Mouse (Mus musculus) Patski (cell line): ENCODE results near the gene Wdr38. TPM values are rescaled to one million over a fixed set of nuclear protein-coding genes. Genes with fewer than 3 reads are reported as not detected.

ENCODE experiments used
- ATAC-seq: fragments of 100-300 bp; one replicate; pipeline ENCODE4 v1.8.0; 2021
- CTCF ChIA-PET: fragments of 350-600 bp; sonication (Branson Sonifier 250); formaldehyde crosslinking; loops from one replicate; lab custom pipeline; 2022; ENCODE audit warnings: inconsistent platforms; lab: Charles Lee
- POLR2A ChIA-PET: fragments of 350-600 bp; sonication (Branson Sonifier 250); formaldehyde crosslinking; loops from one replicate; lab custom pipeline; 2022; ENCODE audit warnings: antibody characterized with exemption, inconsistent platforms; lab: Charles Lee
- DNase-seq: peaks from one replicate; pipeline ENCODE4 v3.0.0-alpha.2; 2011; ENCODE audit warnings: low read depth, low spot score
- H3K27me3 ChIP-seq: fragments of 371-371 bp; one replicate; pipeline ENCODE4 v1.5.1; 2021
- CTCF ChIP-seq: fragments of 100-300 bp; IDR thresholded peaks from one replicate; pipeline ENCODE4 v1.5.1; 2021
- in situ Hi-C: fragments of 300-500 bp; cut with MboI; formaldehyde crosslinking; loops from 3 replicates; pipeline ENCODE4 v1.11.1; 2018; ENCODE audit warnings: low pct_unique_long_range_greater_than_20kb, mixed read lengths
- polyA plus RNA-seq: library from polyadenylated mRNA; unstranded; gene quantifications from one replicate; pipeline ENCODE4 v1.2.3, GENCODE M21; 2021

Wdr38 gene
- polyA plus RNA-seq, 1 experiment from 2014 or later: 0.40 TPM

GRCm38 (mm10) chr2:38992452-38992851 lies 4.8 kb upstream of the Wdr38 start:
- no peak for TF ChIP-seq CTCF
- ATAC-seq (no peak), DNase-seq (no peak)
- CTCF ChIA-PET: no interaction called here
- in situ Hi-C loops: no loop called here
- POLR2A ChIA-PET: no interaction called here
- H3K27me3 ChIP-seq: no peaks in the 10 kb centered on the region

DNA sequence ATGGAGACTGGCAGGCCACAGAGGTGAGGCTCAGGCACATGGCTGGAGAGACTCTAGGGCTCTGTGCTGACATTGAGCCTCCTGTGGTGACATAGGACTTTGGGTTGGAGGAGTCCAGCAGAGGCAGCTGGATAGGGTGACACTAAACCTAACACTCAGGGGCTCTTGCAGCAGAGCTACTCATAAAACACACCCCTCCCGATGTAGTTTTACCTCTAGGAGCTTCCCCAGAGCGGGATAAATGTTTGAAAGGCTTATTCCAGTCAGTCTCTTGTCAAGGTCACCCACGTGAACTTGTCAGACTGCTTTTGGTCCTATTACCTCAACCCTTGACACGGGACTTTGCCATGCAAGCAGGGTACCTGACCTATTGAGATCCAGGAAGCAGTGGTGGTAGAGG lies 2.1 kb downstream of the Wdr38 start:
- no peaks in the 10 kb centered on the region for H3K27me3 ChIP-seq
- in situ Hi-C loops: loop anchor here (5.0 kb wide), 2 partner anchors 72 to 202 kb away; partner anchors contain the start of gene Nr6a1
- ChIA-PET POLR2A (interaction anchor here (0.6 to 1.9 kb wide), 4 partner anchors 9 to 508 kb away, joined by 3 to 7 read pairs (median 4); partner anchors contain the start of gene Nr6a1), CTCF (interaction anchor here (1.5 to 2.3 kb wide), 2 partner anchors 13 to 74 kb away, joined by 5 to 8 read pairs; no protein-coding TSS in a partner anchor)
- no peak for TF ChIP-seq CTCF
- ATAC-seq (no peak), DNase-seq (no peak)

GRCm38 (mm10) chr2:38999910-39000586 lies 2.8 kb downstream of the Wdr38 start:
- ChIA-PET CTCF (interaction anchor here (1.0 to 2.3 kb wide), 2 partner anchors 10 to 74 kb away, joined by 3 to 8 read pairs; no protein-coding TSS in a partner anchor), POLR2A (interaction anchor here (0.6 to 1.9 kb wide), 4 partner anchors 8 to 508 kb away, joined by 3 to 7 read pairs (median 4); partner anchors contain the start of gene Nr6a1)
- in situ Hi-C loops: loop anchor here (5.0 to 10.0 kb wide), 3 partner anchors 73 to 355 kb away; partner anchors contain the start of genes Nr6a1 and Psmb7
- H3K27me3 ChIP-seq: no peaks in the 10 kb centered on the region
- TF ChIP-seq CTCF: no peak
- DNase-seq: no peak
- no peak for ATAC-seq

DNA sequence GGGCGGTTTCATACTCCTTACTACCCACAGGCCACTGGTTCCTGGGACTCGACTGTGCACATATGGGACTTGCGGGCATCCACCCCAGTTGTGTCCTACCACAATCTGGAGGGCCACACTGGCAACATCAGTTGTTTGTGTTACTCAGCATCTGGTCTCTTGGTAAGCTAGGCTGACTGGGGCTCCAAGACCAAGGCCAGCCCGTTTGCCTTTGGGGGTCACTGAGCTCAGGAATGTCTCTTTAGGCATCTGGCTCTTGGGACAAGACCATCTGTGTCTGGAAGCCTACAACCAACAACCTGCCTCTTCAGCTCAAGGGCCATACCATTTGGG lies 3.3 kb downstream of the Wdr38 start:
- no peaks in the 10 kb centered on the region for H3K27me3 ChIP-seq
- no peak for ATAC-seq
- in situ Hi-C loops: loop anchor here (10.0 kb wide), 1 partner anchor 356 kb away; the partner anchor contains the start of gene Psmb7
- no peak for DNase-seq
- ChIA-PET POLR2A (interaction anchor here (1.2 kb wide), 1 partner anchor 73 kb away, joined by 4 read pairs; the partner anchor contains the start of gene Nr6a1), CTCF (interaction anchor here (1.0 kb wide), 1 partner anchor 10 kb away, joined by 3 read pairs; no protein-coding TSS in a partner anchor)
- no peak for TF ChIP-seq CTCF

- TF ChIP-seq CTCF: no peak
- ChIA-PET POLR2A (no interaction called here), CTCF (no interaction called here)
- DNase-seq: no peak
- in situ Hi-C loops: loop anchor here (10.0 kb wide), 1 partner anchor 357 kb away; the partner anchor contains the start of gene Psmb7
- no peaks in the 10 kb centered on the region for H3K27me3 ChIP-seq
- ATAC-seq: no peak
Observed at GRCm38 (mm10) chr2:39001866-39002265, 4.6 kb downstream of the Wdr38 start.

DNA sequence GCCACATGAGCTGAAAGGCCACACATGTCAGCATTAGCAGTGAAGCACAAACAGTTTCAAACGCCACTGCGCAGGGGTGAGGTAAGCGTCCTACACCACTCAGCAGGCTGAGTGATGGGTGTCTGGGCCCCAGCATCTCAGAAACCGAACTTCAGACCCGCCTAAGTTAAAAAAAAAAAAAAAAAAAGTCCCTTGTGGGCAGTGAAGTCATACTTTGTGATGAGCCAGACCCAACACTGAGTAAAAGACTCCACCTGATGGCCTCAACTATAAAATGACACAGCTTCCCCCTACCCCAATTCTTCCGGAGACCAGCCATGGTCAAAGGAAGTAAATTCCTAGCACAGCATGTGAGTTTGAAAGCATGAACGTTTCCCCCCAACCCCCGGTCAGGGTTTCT lies 5.8 kb downstream of the Wdr38 start:
- DNase-seq (no peak), ATAC-seq (no peak)
- in situ Hi-C loops: loop anchor here (10.0 kb wide), 1 partner anchor 358 kb away; the partner anchor contains the start of gene Psmb7
- no peaks in the 10 kb centered on the region for H3K27me3 ChIP-seq
- ChIA-PET POLR2A (no interaction called here), CTCF (no interaction called here)
- TF ChIP-seq CTCF: no peak

DNA sequence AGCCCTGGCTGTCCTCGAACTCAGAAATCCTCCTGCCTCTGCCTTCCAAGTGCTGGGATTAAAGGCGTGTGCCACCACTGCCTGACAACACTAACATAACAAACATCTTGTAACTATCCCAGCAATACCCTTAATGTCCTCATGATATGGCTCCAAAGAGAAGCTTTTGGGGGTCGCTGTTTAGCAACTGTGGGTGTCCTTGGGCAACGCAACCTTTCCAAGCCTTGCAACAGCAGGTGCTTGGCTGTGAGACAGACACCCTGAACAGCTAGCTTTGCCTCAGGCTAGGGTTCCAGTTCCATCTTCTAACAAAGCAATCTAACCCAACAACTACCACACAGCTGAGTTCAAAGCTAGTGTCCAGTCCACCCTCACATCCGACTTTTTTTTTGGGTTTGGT lies 6.2 kb downstream of the Wdr38 start:
- ChIA-PET POLR2A (interaction anchor here (0.9 kb wide), 1 partner anchor 130 kb away, joined by 3 read pairs; no protein-coding TSS in a partner anchor), CTCF (no interaction called here)
- TF ChIP-seq CTCF: no peak
- no peaks in the 10 kb centered on the region for H3K27me3 ChIP-seq
- DNase-seq (no peak), ATAC-seq (no peak)
- in situ Hi-C loops: loop anchor here (10.0 kb wide), 1 partner anchor 359 kb away; the partner anchor contains the start of gene Psmb7

DNA sequence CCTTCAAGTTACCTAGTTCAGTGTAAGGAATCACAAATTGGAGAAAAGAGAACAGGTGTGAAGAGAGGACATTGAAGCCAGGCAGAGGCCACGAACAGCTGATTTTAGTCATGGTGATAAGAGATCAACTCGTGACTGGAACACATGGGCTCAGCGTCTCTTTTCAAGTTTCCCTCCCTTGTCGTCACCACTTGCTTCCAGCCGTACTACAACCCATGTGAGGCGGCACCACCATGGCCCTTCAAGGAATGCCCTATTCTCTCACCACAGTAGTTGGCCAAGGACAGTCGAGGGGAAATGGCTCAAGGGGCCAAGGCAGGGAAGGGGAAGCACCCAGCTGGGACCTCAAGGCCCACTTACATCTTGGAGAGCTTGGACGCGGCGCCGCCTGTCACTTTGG lies 7.1 kb downstream of the Wdr38 start:
- no peak for TF ChIP-seq CTCF
- ChIA-PET CTCF (interaction anchor here (1.6 kb wide), 1 partner anchor 76 kb away, joined by 3 read pairs; no protein-coding TSS in a partner anchor), POLR2A (interaction anchor here (0.9 kb wide), 1 partner anchor 131 kb away, joined by 3 read pairs; no protein-coding TSS in a partner anchor)
- DNase-seq (no peak), ATAC-seq (no peak)
- in situ Hi-C loops: loop anchor here (10.0 kb wide), 1 partner anchor 360 kb away; the partner anchor contains the start of gene Psmb7
- no peaks in the 10 kb centered on the region for H3K27me3 ChIP-seq

- DNase-seq (peak; percentile 39), ATAC-seq (peak; percentile 70)
- in situ Hi-C loops: loop anchor here (10.0 kb wide), 1 partner anchor 360 kb away; the partner anchor contains the start of gene Psmb7
- ChIA-PET CTCF (interaction anchor here (0.7 to 1.6 kb wide), 2 partner anchors 77 to 180 kb away, joined by 3 read pairs; no protein-coding TSS in a partner anchor), POLR2A (interaction anchor here (0.9 kb wide), 1 partner anchor 10 kb away, joined by 3 read pairs; no protein-coding TSS in a partner anchor)
- TF ChIP-seq CTCF: no peak
- no peaks in the 10 kb centered on the region for H3K27me3 ChIP-seq
Observed at GRCm38 (mm10) chr2:39004880-39005435, 7.7 kb downstream of the Wdr38 start, which contains the start of gene Arpc5l. Gene Arpc5l (plus strand): TSS chr2:39005348.

GRCm38 (mm10) chr2:39005574-39006079 lies 8.4 kb downstream of the Wdr38 start, which contains the start of gene Rpl35:
Gene Rpl35 (minus strand): TSS chr2:39005624.
- TF ChIP-seq CTCF: no peak
- ChIA-PET POLR2A (interaction anchor here (0.9 kb wide), 1 partner anchor 9 kb away, joined by 3 read pairs; no protein-coding TSS in a partner anchor), CTCF (interaction anchor here (0.7 to 1.2 kb wide), 3 partner anchors 11 to 181 kb away, joined by 3 to 6 read pairs (median 4); no protein-coding TSS in a partner anchor)
- no peaks in the 10 kb centered on the region for H3K27me3 ChIP-seq
- in situ Hi-C loops: loop anchor here (10.0 kb wide), 1 partner anchor 361 kb away; the partner anchor contains the start of gene Psmb7
- no peak for ATAC-seq
- DNase-seq: no peak
